Mouse (Mus musculus) spleen, adult 2 months (tissue): ENCODE results near the gene Usp7.

ENCODE experiments used
- CTCF ChIP-seq: fragments of 200-500 bp; IDR thresholded peaks from 2 replicates; pipeline ENCODE4 v1.5.1; 2011; ENCODE audit warnings: mild to moderate bottlenecking, inconsistent platforms; ENCODE audit not compliant: insufficient read depth, insufficient read length, insufficient replicate concordance; ENCODE audit errors: extremely low read depth
- POLR2A ChIP-seq: fragments of 200-500 bp; IDR thresholded peaks from 2 replicates; pipeline ENCODE4 v1.6.1; 2011; ENCODE audit warnings: low read depth, low read length, inconsistent platforms

- TF ChIP-seq CTCF (no peak), POLR2A (no peak)
These were observed 50.4 kb downstream of the Usp7 start for GRCm38 (mm10) chr16:8741697-8742096.
